Mouse (Mus musculus) CD4-positive, CD25-positive, alpha-beta regulatory T cell, adult 9 weeks (primary cell): ENCODE data around the gene Cdyl2. TPM values are rescaled to one million over a fixed set of nuclear protein-coding genes. Genes with fewer than 3 reads are reported as not detected.

Source experiments
- polyA plus RNA-seq: library from polyadenylated mRNA; unstranded; fragments of 100-300 nt; shearing (Covaris generic); gene quantifications from one replicate; pipeline ENCODE4 v1.2.1, GENCODE M21; 2017

Gene Cdyl2
- polyA plus RNA-seq = 14.2 TPM

GRCm38 (mm10) chr8:116732684-116733647 lies at the start of gene Cdyl2:
Cdyl2 (minus strand) TSS chr8:116732991.

Other genes starting within 250 kb of the Cdyl2 start
- not detected for gene Dynlrb2, start 228.0 kb downstream of the Cdyl2 start, polyA plus RNA-seq
- 36.8 TPM for gene Cmc2, start 188.5 kb upstream of the Cdyl2 start, polyA plus RNA-seq
- gene Cenpn, start 188.7 kb upstream of the Cdyl2 start, polyA plus RNA-seq = 3.1 TPM
- gene Atmin, start 210.4 kb upstream of the Cdyl2 start, polyA plus RNA-seq = 5.6 TPM
- not detected for gene 1700030J22Rik, start 246.0 kb upstream of the Cdyl2 start, polyA plus RNA-seq